Mouse (Mus musculus): Measurements from ENCODE around the gene Igf1r. TPM values are rescaled to one million over a fixed set of nuclear protein-coding genes. Genes with fewer than 3 reads are reported as not detected.

The Igf1r gene
- total RNA-seq, 2 experiments from 2014 or later, result 53.5 to 58.5 TPM

DNA sequence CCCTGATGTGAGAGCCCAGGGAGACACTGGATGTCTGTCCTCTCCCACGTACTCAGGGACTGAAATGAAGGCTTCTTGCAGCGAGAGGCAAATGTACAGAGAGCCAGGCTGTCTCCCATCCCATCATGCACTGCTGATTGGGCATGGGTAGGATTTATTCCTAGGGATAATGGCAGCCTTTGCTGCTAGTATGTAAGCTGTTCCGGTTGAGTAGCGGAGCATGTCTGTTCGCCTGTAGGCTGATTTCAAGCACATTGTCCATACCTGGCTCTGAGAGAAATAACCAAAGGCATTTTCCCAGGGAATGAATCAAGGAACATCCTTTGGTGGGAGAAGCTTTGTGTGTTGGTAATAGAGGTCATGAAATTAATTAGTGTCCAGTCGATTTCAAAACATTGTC lies 230.1 kb downstream of the Igf1r start:
- no peak for DNase-seq

DNA sequence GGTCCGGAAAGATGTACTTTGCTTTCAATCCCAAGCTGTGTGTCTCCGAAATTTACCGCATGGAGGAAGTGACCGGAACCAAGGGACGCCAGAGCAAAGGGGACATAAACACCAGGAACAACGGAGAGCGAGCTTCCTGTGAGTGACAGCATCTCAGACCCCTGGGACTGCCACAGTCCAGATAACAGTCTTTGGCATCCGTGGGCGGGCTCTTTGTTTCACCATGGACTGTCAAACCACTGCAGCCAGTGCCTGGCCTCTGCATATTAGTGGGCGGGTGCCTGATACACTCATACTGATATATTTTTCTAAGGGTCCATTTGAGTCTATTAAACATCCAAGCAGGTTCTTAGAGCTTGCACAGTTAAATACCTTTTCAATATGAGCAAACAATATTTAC lies 230.8 kb downstream of the Igf1r start:
- DNase-seq, result peak; percentile 24

DNA sequence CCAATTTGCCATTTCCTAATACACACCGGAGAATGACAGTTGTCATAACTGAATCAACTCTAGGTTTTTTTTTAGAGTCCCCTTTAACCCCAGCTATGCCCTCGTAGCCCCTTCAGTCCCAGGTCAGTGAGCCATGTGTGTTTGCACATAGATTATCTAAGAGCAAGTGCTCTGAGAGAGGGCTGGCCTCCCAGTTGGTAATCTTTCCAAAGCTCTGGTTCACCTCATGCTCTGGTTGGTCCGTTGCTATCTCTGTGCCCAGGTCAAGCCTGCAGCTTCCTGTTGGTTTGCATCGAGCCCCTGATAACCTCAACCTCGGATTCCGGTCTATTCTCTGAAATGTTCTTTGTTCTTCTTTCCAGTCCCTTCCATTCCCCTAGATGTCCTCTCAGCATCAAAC lies 236.6 kb downstream of the Igf1r start:
- DNase-seq, result no peak

DNA sequence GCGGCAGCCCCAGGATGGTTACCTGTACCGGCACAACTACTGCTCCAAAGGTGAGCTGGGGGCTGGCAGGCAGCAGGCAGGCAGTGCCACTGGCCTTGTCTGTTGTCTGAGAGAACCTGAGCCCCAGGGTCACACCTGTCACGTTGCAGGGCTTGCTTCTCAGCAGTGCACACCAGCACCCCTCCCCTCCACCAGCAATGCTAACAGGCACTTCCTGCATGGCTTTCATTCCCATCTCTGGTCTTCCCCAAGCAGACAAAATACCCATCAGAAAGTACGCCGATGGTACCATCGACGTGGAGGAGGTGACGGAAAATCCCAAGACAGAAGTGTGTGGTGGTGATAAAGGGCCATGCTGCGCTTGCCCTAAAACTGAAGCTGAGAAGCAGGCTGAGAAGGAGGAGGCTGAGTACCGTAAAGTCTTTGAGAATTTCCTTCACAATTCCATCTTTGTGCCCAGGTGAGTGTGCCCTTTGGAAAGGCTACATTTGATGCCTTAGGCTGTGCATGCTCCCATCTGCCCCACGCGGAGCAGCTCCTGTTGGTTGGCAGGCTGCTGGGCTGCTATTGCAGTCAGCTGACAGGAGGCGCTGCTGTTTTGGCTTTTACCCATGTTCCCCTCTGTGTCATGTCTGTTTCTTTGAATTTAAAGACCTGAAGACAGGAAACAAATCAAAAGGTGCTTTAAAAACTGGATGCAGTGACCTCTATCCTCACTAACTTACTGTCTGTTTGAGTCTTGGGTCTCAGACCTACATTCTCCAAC lies 237.2 kb downstream of the Igf1r start:
- DNase-seq, result no peak

DNA sequence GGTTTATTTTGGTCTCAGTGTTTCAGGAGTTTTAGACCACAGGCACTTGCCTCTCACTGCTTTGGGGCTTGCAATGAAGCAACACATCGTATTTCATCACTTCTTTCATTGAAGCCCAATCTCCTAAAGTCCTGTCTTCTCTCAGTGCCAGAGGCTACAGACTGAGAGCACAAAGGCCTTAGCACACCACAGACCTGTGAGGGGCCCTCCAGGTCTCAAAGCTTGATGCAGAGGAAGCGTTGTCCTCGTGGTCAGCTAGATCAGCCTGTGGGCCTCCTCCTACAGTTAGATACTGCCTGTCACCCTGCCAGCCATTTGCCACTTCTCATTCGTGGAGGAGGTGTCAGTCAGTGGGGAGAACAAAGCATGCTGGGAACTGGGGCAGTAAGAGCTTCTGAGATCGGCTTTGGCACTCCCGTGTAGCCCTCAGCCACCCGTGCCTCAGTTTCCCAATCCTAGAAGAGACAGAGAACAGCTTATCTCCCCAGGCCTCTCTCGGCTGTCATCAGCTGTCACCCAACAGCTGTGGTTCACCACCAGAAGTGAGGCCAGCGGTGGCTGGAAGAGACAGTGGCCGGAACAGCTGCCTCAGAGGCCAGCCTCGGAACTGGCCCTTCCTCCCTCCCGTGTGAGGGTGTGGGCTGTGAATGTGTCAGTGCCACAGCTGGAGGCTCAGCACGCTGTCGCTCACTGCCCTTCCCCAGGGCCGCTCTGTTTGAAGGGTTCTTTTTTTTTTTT lies 241.5 kb downstream of the Igf1r start:
- peak; percentile 49 for DNase-seq

DNA sequence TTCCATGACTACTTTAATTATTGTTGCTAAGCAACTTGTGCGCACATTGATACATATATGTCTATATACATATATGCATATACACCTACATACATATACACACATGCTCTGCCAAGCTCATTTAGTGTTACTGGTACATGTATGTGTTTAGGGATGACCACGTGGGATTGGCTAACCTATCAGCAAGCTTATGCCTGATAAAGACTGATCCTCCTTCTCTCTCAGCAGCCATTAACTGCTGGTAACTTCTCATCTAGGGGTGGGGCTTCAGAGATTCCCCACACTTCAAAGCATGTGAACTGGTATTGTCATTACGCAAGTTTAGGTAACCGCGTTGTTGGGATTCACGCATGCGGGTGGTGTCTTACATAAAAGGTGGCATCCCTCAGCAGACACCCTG lies 247.0 kb downstream of the Igf1r start:
- DNase-seq, result no peak

DNA sequence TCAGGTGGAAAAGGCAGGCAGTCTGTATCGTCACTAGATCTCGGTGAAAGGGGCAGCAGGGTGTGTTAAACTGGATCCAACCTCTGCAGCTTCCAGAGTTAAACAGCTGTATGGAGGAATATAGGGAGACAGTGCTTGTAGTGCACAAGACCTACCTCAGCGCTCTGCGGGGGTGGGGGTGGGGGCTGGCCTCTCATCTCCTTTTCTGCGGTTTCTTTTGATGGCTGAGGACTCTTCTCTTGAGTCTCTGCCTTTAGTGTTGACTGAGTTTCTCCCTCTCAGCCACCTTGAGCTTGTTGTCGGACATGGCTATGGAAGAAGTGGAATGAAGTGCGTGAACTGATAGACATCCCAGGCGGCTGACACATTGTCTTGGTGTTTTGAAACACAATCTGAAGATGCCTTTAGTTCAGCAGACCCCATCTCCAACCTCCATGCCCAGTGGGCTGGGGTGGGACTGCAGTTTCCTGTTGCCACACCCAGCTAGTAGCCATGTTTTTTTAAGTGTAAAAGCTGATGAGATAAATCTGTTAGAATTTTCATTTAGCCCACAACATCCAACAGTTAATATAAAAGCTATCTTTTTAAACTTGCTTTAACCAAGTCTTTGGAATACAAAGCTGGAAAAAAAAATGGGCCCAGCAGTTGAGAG lies 253.3 kb downstream of the Igf1r start:
- no peak for DNase-seq

DNA sequence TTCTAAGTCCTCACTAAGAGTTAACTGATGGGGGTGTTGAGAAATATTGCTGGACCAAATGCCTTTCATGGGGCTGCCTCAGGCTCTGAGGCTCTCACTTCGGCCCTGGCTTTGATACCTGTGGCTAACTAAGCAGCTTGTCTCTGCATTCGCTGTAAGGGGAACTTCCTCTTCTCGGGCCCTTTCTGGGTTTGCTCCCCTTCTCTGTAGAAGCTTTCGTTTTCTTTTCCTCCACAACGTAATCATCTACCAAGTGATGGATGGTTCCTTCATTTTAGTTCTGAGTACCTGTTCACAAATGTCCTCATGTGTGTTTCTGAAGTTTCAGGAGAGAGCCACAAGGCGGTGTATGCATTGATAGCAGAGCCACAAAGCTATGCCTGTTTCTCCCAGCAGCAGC lies 256.4 kb downstream of the Igf1r start:
- DNase-seq, result no peak

DNA sequence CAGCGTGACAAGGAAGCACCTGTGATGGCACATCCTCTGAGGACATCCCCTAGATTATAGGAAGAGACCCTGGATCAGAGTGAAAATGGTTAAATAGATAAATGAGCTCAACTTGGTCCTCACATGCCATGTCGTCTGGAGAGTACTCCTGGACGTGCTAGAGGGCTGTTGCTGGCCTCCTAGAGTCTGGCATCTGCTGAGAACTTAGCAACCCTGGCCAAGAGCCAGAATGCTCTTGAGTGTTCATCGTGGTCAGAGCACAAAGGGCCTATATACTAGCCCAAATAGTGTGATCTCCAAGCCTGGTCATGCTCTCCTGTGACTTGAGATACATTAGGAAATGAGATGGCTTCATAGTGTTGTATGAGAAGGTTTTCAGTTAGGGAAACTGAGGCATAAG lies 257.8 kb downstream of the Igf1r start:
- peak; percentile 28 for DNase-seq

DNA sequence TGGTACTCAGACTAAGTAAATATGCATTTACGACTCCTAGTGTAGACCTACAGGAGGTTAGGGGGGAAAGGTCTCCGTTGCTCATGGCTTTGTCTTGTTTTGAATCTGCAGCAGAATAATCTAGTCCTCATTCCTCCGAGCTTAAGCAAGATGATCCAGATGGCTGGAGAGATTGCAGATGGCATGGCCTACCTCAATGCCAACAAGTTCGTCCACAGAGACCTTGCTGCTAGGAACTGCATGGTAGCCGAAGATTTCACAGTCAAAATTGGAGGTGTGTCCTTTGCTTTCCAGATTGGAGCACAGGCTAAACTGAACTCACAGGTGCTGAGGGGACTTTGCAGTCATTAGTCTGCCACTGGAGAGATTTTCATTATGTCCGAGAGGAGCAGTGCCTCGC lies 259.3 kb downstream of the Igf1r start:
- no peak for DNase-seq

DNA sequence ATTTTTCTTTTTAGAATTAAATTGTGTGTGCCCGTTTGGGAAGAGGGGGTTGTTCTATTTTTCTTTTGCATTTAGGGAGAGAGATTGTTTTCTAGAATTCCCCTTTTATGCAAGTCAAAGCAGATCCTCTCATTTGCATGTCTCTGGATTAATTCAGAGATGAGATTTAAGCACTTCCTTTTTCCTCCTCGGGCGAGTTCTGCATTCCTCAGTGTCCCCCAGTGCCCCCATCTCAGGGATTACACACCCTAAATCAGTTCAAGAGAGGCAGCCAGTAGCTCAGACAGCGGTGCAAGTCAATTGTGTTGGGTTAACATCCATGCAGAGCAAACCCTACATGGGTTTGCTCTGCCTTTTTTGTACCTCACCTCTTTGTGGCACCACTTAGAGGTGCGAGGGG lies 261.2 kb downstream of the Igf1r start:
- DNase-seq, result no peak

DNA sequence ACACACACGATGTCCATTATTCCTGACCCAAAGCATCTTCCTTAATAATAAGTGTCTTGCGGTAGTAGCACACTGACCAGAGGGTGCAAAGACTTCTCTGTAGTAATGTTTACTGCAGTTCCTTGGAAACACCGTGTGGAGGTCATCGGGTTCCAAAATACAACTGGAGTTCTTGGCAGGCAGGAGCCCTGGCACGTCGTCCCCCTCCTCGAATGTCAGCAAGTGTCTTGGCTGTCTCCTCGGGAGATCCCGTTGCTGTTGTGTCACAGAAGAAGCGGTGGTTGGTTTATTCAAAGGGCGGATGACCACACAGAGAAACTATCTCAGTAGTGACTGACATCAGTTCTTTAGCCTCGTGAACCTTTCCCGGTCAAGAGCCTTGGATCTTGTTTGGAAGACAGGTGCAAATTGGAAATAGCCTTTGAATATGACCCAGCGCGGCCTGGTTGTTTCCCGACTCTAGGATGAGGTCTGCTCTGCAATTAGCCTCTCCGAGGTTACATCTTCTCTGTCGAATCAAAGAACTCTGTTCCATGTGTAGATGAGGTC lies 263.0 kb downstream of the Igf1r start:
- DNase-seq, result peak; percentile 48

DNA sequence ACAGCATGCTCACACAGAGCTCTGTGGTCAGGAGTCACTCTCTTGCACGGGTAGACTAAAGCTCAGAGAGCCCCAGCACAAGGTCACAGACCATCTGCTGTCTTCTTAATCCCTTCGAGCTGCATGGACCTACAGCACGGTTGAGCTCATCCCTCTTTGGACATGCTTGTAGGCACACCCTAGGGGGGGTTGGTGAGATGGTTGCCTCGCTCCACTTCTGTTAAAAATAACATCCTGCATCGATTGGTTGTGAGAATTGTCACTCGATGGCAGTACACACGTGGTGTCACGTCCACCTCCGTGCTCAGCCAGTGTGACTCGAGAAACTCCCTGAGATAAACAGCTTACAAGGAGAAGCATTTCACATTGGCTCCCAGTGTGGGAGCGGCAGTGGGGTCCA lies 266.3 kb downstream of the Igf1r start:
- DNase-seq, result no peak

DNA sequence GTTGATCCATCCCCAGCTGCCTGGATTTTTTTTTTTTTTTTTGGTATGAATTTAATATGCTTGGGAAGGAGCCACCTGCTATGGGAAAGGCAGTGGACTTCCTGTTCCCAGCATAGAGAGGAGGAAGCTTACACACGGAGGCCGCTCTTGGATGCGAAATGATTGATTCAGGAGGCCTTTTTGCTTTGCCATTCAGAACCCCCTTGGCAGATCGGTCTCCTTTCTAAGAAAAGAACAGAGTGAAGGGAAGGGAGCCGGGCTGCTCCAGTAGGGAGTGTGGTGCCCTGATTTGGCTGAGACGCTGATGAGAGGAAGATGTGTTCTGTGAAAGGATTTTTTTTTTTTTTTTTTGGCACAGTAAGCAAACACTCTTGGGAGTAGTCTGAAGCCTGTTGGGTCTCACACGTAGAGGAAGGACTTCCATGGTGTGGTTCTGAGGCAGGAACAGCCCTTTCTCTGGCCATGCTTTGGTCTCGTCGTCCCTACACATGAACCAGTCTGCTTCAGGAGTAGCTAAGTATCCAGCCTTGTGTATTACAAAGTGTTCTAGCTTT lies 269.1 kb downstream of the Igf1r start:
- DNase-seq, result no peak

DNA sequence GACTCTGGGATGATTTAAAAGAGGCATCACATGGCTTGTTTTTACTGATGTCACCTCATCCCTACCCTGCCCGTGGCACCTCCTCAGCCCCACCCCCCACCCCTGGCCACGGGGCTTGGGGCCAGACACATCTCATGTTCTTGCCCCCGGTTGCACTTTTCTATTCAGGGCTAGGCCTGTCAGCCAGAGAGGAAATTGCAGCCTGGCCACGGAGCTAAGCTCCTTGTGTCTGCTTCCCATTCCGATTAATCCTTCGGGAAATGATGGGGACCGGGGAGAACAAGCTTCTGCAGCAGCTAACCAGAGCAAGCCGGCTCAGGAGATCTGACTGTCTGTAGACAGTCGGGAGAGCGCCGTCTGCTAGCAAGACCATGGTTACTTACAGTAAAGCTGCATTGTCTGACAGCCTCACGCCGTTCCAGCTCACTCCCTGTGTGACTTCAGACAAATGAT lies 270.8 kb downstream of the Igf1r start:
- DNase-seq, result peak; percentile 48

DNA sequence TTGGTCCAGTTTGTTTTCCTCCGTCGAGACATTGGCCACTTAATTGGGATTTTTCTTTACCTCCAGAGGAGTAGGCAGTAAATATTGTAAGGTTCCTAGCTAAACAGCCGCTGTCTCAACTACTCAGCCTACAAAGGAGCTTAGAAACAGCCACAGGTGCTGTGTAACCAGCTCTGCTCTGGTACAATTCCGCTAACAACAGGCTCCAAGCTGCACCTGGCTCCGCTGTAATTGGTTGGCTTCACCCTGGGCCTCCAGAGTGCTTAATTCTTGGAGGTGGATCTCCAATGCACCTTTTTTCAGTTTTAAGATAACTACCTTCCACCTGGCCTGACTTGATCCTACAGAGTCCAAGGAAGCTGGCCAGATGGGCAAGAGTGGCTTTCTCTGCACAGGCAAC lies 271.4 kb downstream of the Igf1r start:
- no peak for DNase-seq

DNA sequence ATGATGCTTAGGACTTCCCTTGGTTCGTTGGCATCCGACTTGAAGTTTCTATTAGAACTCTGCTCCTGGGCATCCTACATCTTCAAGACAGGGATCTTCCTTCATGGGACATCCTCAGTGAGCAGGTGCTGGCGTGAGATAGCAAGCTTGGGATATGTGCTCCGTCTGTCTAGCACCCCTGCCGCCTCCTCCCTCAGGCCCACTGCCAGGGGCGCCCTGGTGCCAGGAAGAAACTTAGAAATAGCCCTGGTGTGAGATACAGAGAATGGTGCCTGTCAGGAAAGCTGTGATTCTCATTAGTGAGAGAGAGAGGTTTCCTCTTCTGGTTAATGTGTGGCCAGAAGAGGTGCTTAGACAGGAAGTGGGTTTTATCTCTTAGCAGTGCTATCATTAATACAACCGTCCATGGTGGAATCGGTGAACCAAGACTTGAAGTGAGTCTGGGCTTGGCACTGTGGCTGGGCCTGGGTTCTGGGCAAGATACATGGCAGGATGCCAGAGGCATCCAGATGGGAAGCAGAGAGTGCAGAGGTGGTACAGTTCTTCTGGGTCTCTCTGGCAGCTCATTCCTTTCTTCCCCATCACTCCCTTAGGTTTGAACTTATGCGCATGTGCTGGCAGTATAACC lies 272.9 kb downstream of the Igf1r start:
- DNase-seq, result no peak

DNA sequence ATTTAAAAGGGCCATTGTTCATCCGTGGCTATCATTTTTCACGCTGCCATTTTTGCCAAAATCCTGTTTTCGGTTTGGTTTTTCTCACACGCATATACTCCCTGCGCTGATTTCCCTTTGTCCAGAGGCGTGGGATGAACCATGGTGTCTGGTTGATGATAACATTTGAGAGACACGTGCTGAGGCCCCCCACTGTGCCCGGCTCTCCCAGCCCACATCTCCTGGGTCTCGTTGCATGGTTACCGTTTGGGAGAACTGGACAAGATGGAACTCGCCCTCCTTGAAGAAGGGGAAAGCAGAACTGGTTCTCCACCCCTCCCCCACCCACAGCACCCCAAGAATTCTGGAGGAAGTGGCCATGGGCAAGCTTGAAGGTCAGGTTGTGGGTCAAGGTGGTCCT lies 274.4 kb downstream of the Igf1r start:
- no peak for DNase-seq

DNA sequence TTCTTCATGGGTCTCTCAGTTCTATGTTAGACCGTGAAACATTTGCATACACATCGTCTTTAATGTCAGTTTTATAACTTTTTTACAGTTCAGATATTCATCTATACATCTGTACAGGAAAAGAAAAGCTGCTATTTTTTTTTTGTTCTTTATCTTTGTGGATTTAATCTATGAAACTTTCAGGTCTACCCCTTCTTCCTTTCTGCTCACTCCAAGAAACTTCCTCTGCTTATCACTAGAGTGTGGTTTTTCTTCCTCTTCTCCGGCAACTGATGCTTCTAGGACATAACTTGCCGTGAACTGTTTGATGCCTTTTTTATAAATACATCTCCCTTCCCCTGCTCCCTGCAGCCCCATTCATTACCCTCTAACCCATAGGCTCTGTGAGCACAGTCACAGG lies 275.0 kb downstream of the Igf1r start:
- no peak for DNase-seq

DNA sequence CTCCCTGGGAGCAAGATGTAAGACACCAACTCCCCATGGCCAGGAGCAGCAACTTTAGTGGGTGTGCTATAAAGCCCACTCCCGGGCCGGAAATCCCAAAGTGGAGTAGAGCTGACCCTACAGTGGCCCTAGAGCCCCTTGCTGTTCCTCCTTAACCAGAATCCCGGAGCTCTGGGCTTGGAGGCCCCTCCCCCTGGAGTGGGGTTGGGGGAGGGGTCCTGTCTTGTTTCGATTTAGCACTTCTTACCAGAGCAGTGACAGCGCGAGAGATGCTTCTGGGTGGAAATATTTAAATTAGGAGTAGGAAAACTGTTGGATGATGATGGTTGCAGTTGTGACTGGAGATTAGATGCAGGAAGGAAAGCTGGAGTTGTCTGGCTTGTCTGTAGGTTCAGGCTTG lies 275.9 kb downstream of the Igf1r start:
- no peak for DNase-seq

DNA sequence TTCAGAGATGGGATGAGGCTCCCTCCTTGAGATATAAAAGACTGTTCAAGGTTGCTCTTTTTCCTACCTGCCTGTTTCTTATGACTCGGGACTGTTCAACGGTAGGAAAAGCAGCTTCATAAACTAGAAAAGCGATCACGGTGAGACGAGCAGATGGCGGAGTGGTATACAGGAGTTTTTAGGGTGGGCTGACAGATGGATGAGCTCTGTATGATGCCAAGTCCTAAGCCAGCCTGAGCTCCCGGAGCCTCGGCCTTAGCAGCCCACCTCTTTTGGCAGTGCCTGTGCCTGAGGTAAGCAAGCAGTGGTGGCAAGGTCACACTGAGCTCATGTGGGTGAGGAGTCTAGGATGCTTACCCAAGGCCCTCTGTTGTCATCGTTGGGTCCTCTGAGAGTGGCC lies 278.2 kb downstream of the Igf1r start:
- no peak for DNase-seq

DNA sequence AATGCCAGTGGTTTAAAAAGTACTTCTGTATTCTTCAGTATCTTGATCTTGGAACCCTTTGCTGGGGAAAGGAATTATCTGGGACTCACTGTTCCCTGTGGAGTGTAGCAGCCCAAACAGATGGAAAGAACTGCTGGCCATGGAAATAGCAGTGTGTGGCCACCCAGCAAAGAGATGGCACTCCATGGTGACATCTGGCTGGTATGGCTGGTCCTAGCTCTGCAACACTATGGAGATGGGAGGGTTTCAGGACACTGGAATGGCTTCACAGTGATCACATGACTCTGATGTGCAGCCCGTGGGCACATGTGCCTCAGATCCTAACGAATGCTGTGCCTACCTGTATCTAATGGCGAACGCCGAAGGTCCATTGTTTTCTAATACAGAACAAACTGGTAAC lies 279.9 kb downstream of the Igf1r start:
- no peak for DNase-seq

All from heart, postnatal 4 days (tissue).